In genomic region chr1:89489111-89489971, GRCm38 (mm10) we compare ENCODE assay signal across 8 mouse cellular contexts. TPM values are rescaled to one million over a fixed set of nuclear protein-coding genes. Genes with fewer than 3 reads are reported as not detected.
DNase-seq lines count a peak whose midpoint lies in the region; ATAC-seq and TF ChIP-seq lines count a peak whose summit lies in the region.

No protein-coding gene starts in this region.

- peaks cover 56% of the 10 kb centered on the region for H3K4me1 ChIP-seq in hindbrain, embryonic 13.5 days (replicated peaks)
- H3K4me1 ChIP-seq in hindbrain, embryonic 10.5 days (replicated peaks): peaks cover 57% of the 10 kb centered on the region
- peaks cover 17% of the 10 kb centered on the region for H3K4me1 ChIP-seq in neural tube, embryonic 12.5 days
- peaks cover 23% of the 10 kb centered on the region for H3K4me1 ChIP-seq in small intestine, adult 2 months (ENCODE audit: control insufficient read depth, insufficient read depth, insufficient read length, low read length)

- H3K4me2 ChIP-seq in hindbrain, embryonic 13.5 days: no peak overlapping the region
- H3K4me2 ChIP-seq in neural tube, embryonic 12.5 days (replicated peaks): no peak overlapping the region

- no peak for DNase-seq in hindbrain, embryonic 10.5 days (ENCODE audit: low spot score)
- no peak for DNase-seq in neural tube, embryonic 10.5 days (ENCODE audit: extremely low spot score, low spot score)
- peak; percentile 65 for DNase-seq in kidney, postnatal 14 days
- no peak for DNase-seq in layer of hippocampus, adult 2 months (ENCODE audit: low spot score in 2 of 2)
- DNase-seq in yolk sac, embryonic 10.5 days (ENCODE audit: low spot score): no peak

- TF ChIP-seq POLR2A in small intestine, adult 2 months (IDR thresholded peaks at IDR 0.05; ENCODE audit: low read depth, low read length): no peak

- ATAC-seq in hindbrain, embryonic 13.5 days (ENCODE audit: low FRiP score): 0 out of 2 replicates have a peak, but pooled peaks have one; percentile 46
- ATAC-seq in neural tube, embryonic 12.5 days (ENCODE audit: low FRiP score, low read depth): 0 out of 2 replicates have a peak, but pooled peaks have one; percentile 33

- no peaks in the 10 kb centered on the region for H3K27me3 ChIP-seq in hindbrain, embryonic 13.5 days
- no peaks in the 10 kb centered on the region for H3K27me3 ChIP-seq in hindbrain, embryonic 10.5 days (ENCODE audit: insufficient read depth, poor library complexity, severe bottlenecking)
- H3K27me3 ChIP-seq in neural tube, embryonic 12.5 days (replicated peaks): no peaks in the 10 kb centered on the region
- H3K27me3 ChIP-seq in small intestine, adult 2 months (ENCODE audit: control insufficient read depth, insufficient read depth, low read length): no peaks in the 10 kb centered on the region

- no peak overlapping the region for H3K4me3 ChIP-seq in hindbrain, embryonic 13.5 days
- no peak overlapping the region for H3K4me3 ChIP-seq in hindbrain, embryonic 10.5 days
- H3K4me3 ChIP-seq in neural tube, embryonic 12.5 days: no peak overlapping the region
- H3K4me3 ChIP-seq in small intestine, adult 2 months (ENCODE audit: low read depth, low read length): no peak overlapping the region
- no peak overlapping the region for H3K4me3 ChIP-seq in layer of hippocampus, adult 2 months

- WGBS in hindbrain, embryonic 13.5 days: 60% methylated on average over 17 of the region's 17 CpGs
- 86% methylated on average over 17 of the region's 17 CpGs for WGBS in hindbrain, embryonic 10.5 days
- 72% methylated on average over 17 of the region's 17 CpGs for WGBS in neural tube, embryonic 12.5 days
- WGBS in small intestine, adult 2 months: 29% methylated on average over 17 of the region's 17 CpGs

- H3K27ac ChIP-seq in hindbrain, embryonic 13.5 days: no peak overlapping the region
- H3K27ac ChIP-seq in hindbrain, embryonic 10.5 days: no peak overlapping the region
- no peak overlapping the region for H3K27ac ChIP-seq in neural tube, embryonic 12.5 days
- peak overlapping the region; percentile 2; the same call in 1 of the 2 replicates for H3K27ac ChIP-seq in small intestine, adult 2 months (ENCODE audit: insufficient read depth, low read depth, low read length)
- H3K27ac ChIP-seq in layer of hippocampus, adult 2 months: no peak overlapping the region

- no peak overlapping the region for H3K9ac ChIP-seq in hindbrain, embryonic 13.5 days
- H3K9ac ChIP-seq in neural tube, embryonic 12.5 days: no peak overlapping the region

- H3K9me3 ChIP-seq in hindbrain, embryonic 13.5 days: no peaks in the 10 kb centered on the region
- H3K9me3 ChIP-seq in hindbrain, embryonic 10.5 days: no peaks in the 10 kb centered on the region
- H3K9me3 ChIP-seq in neural tube, embryonic 12.5 days: no peaks in the 10 kb centered on the region

- H3K36me3 ChIP-seq in hindbrain, embryonic 13.5 days: no peaks in the 10 kb centered on the region
- H3K36me3 ChIP-seq in hindbrain, embryonic 10.5 days: no peaks in the 10 kb centered on the region
- no peaks in the 10 kb centered on the region for H3K36me3 ChIP-seq in neural tube, embryonic 12.5 days
- no peaks in the 10 kb centered on the region for H3K36me3 ChIP-seq in small intestine, adult 2 months (ENCODE audit: control insufficient read depth, insufficient read depth, low read length)

- no peak for TF ChIP-seq CTCF in small intestine, adult 2 months (IDR thresholded peaks at IDR 0.05; ENCODE audit: extremely low read depth, insufficient read length, insufficient replicate concordance, low read depth, low read length)
- no peak for TF ChIP-seq CTCF in layer of hippocampus, adult 2 months (conservative IDR thresholded peaks at IDR 0.05)

RNA-seq across cellular contexts. Expression of gene Agap1, which starts 34.7 kb away (rescaled TPM):
- polyA plus RNA-seq in hindbrain, embryonic 13.5 days (2015; fragmentation: Nextera tagmentation; extraction: Ambion mirVana): 48.4 and 51.3 TPM in 2 replicates
- 18.6 and 27.2 TPM in 2 replicates for polyA plus RNA-seq in hindbrain, embryonic 10.5 days (2016; fragmentation: Nextera tagmentation; extraction: Ambion mirVana)
- 61.6 and 76.1 TPM in 2 replicates for polyA plus RNA-seq in neural tube, embryonic 12.5 days (2016; fragmentation: Nextera tagmentation; extraction: Ambion mirVana)
- polyA plus RNA-seq in small intestine, adult 2 months (2012; rRNA removed): 10.5 and 27.8 TPM in 2 replicates
- total RNA-seq in layer of hippocampus, adult 2 months (2021): 100 to 1,000 TPM; 292 to 293 TPM
